Mouse (Mus musculus) limb, embryonic 11.5 days (tissue): ENCODE data around the gene Wnt1. TPM values are rescaled to one million over a fixed set of nuclear protein-coding genes. Genes with fewer than 3 reads are reported as not detected.
"Not testable (repeated sequence)": the region's sequence is repeated elsewhere in the genome, so short reads cannot be mapped to it uniquely, and the experiment has no call there.

Experiments used
- ATAC-seq: fragments of 200-750 bp; cut with Nextera tagmentation; 2 replicates; pipeline ENCODE4 v1.8.0; 2017; ENCODE audit warnings: low read depth; ENCODE audit not compliant: insufficient number of reproducible peaks, low FRiP score, low TSS enrichment
- DNase-seq: peaks from one replicate; pipeline ENCODE4 v3.0.0-alpha.2; 2015; ENCODE audit warnings: low spot score
- H3K27ac ChIP-seq: fragments of 300-500 bp; sonication (generic); replicated peaks from 2 replicates; pipeline ENCODE4 v1.5.1; 2014; ENCODE audit warnings: low read depth, mild to moderate bottlenecking, low read length
- H3K27me3 ChIP-seq: fragments of 300-500 bp; sonication (generic); 2 replicates; pipeline ENCODE4 v1.6.1; 2014; ENCODE audit warnings: mild to moderate bottlenecking, low read length, mixed read lengths; ENCODE audit not compliant: control insufficient read depth, insufficient read depth
- H3K36me3 ChIP-seq: fragments of 300-500 bp; sonication (generic); 2 replicates; pipeline ENCODE4 v1.6.1; 2014; ENCODE audit warnings: mild to moderate bottlenecking, low read length, moderate library complexity, mixed read lengths; ENCODE audit not compliant: control insufficient read depth, insufficient read depth
- H3K4me1 ChIP-seq: fragments of 300-500 bp; sonication (generic); 2 replicates; pipeline ENCODE4 v1.6.1; 2014; ENCODE audit warnings: low read length, mixed read lengths; ENCODE audit not compliant: control insufficient read depth, insufficient read depth
- H3K4me2 ChIP-seq: fragments of 300-500 bp; sonication (generic); 2 replicates; pipeline ENCODE4 v1.6.1; 2014; ENCODE audit warnings: low read depth, mild to moderate bottlenecking, moderate library complexity; ENCODE audit not compliant: severe bottlenecking
- H3K4me3 ChIP-seq: fragments of 300-500 bp; sonication (generic); 2 replicates; pipeline ENCODE4 v1.5.1; 2014; ENCODE audit warnings: low read depth, low read length
- H3K9ac ChIP-seq: fragments of 300-500 bp; sonication (generic); 2 replicates; pipeline ENCODE4 v1.6.1; 2014; ENCODE audit warnings: mild to moderate bottlenecking, low read length
- H3K9me3 ChIP-seq: fragments of 300-500 bp; sonication (generic); 2 replicates; pipeline ENCODE4 v1.6.1; 2016; ENCODE audit warnings: low read length; ENCODE audit not compliant: control insufficient read depth
- WGBS: fragments of 180-500 bp; shearing (Covaris S2); extraction: QIAGEN DNeasy Blood & Tissue Kit; methylation state at CpG from one replicate; pipeline ENCODE4 v1.1.7; 2014; 5-methylcytosine and 5-hydroxymethylcytosine counted together
- polyA plus RNA-seq: library from polyadenylated mRNA; unstranded; fragments of >200 nt; fragmentation: Nextera tagmentation; extraction: Ambion mirVana; gene quantifications from 2 replicates; pipeline ENCODE4 v1.2.1, GENCODE M21; 2014

Gene Wnt1
- polyA plus RNA-seq = not detected in 2 replicates

GRCm38 (mm10) chr15:98789661-98790535, at the start of gene Wnt1:
Wnt1 (plus strand) TSS chr15:98789857.
- Histone ChIP-seq H3K9ac (no peak within 1 kb of the TSS), H3K36me3 (peaks cover 3% of the 10 kb centered on the region; the same call in 1 of the 2 replicates), H3K27ac (no peak within 1 kb of the TSS), H3K4me1 (peaks cover 12% of the 10 kb centered on the region; the same call in 1 of the 2 replicates), H3K4me2 (peak within 1 kb of the TSS; percentile 31), H3K4me3 (no peak within 1 kb of the TSS), H3K27me3 (peaks cover 77% of the 10 kb centered on the region), H3K9me3 (no peaks in the 10 kb centered on the region)
- 4% methylated on average over 51 of the region's 51 CpGs for WGBS
- ATAC-seq = no peak
- peak; percentile 84 for DNase-seq

GRCm38 (mm10) chr15:98740219-98740618, 49.4 kb upstream of the Wnt1 start:
- H3K4me2 ChIP-seq = no peak overlapping the region
- WGBS = 88% methylated on average over 8 of the region's 8 CpGs
- no peak overlapping the region for H3K4me3 ChIP-seq
- no peak overlapping the region for H3K27ac ChIP-seq
- DNase-seq = no peak
- ATAC-seq = no peak
- no peak overlapping the region for H3K9ac ChIP-seq
- no peaks in the 10 kb centered on the region for H3K4me1 ChIP-seq
- no peaks in the 10 kb centered on the region; the same call in 1 of the 2 replicates for H3K9me3 ChIP-seq
- H3K36me3 ChIP-seq = peaks cover 21% of the 10 kb centered on the region
- no peaks in the 10 kb centered on the region for H3K27me3 ChIP-seq

GRCm38 (mm10) chr15:98742766-98743428, 46.8 kb upstream of the Wnt1 start:
- ATAC-seq (no peak), DNase-seq (no peak)
- H3K9me3 ChIP-seq = no peaks in the 10 kb centered on the region; the same call in 1 of the 2 replicates
- no peak overlapping the region; the same call in 1 of the 2 replicates for H3K27ac ChIP-seq
- H3K4me2 ChIP-seq = no peak overlapping the region
- H3K27me3 ChIP-seq = no peaks in the 10 kb centered on the region
- H3K4me1 ChIP-seq = no peaks in the 10 kb centered on the region
- H3K4me3 ChIP-seq = no peak overlapping the region
- no peak overlapping the region for H3K9ac ChIP-seq
- WGBS = 84% methylated on average over 8 of the region's 8 CpGs
- peaks cover 16% of the 10 kb centered on the region for H3K36me3 ChIP-seq

- not testable (repeated sequence) for H3K4me1 ChIP-seq, H3K9ac ChIP-seq, H3K4me3 ChIP-seq, H3K9me3 ChIP-seq, ATAC-seq, H3K4me2 ChIP-seq, H3K27me3 ChIP-seq, H3K27ac ChIP-seq, DNase-seq
- 93% methylated on average over 3 of the region's 3 CpGs for WGBS
- H3K36me3 ChIP-seq = peaks cover 15% of the 10 kb centered on the region
These were observed 45.8 kb upstream of the Wnt1 start for GRCm38 (mm10) chr15:98743863-98744262.

- Histone ChIP-seq H3K4me1 (no peaks in the 10 kb centered on the region), H3K9me3 (no peaks in the 10 kb centered on the region; the same call in 1 of the 2 replicates), H3K27ac (no peak overlapping the region), H3K4me2 (no peak overlapping the region), H3K36me3 (peaks cover 3% of the 10 kb centered on the region), H3K9ac (no peak overlapping the region), H3K4me3 (no peak overlapping the region), H3K27me3 (no peaks in the 10 kb centered on the region)
- DNase-seq (no peak), ATAC-seq (no peak)
- WGBS = 91% methylated on average over 10 of the region's 10 CpGs
These were observed 43.2 kb upstream of the Wnt1 start for GRCm38 (mm10) chr15:98746344-98746965.

GRCm38 (mm10) chr15:98747296-98747695, 42.4 kb upstream of the Wnt1 start:
- Histone ChIP-seq H3K4me1 (no peaks in the 10 kb centered on the region), H3K36me3 (peaks cover under 1% of the 10 kb centered on the region), H3K27ac (no peak overlapping the region), H3K9ac (no peak overlapping the region), H3K4me2 (no peak overlapping the region), H3K4me3 (no peak overlapping the region), H3K27me3 (no peaks in the 10 kb centered on the region), H3K9me3 (no peaks in the 10 kb centered on the region; the same call in 1 of the 2 replicates)
- DNase-seq (no peak), ATAC-seq (no peak)
- 83% methylated on average over 6 of the region's 6 CpGs for WGBS

- no peak for ATAC-seq
- Histone ChIP-seq H3K4me2 (no peak overlapping the region), H3K4me3 (no peak overlapping the region), H3K36me3 (no peaks in the 10 kb centered on the region; the same call in 1 of the 2 replicates), H3K27me3 (no peaks in the 10 kb centered on the region), H3K27ac (no peak overlapping the region), H3K9me3 (no peaks in the 10 kb centered on the region), H3K9ac (no peak overlapping the region), H3K4me1 (no peaks in the 10 kb centered on the region)
- 96% methylated on average over 2 of the region's 2 CpGs for WGBS
- DNase-seq = no peak
These were observed 40.6 kb upstream of the Wnt1 start for GRCm38 (mm10) chr15:98749093-98749492.

GRCm38 (mm10) chr15:98753021-98753423, 36.6 kb upstream of the Wnt1 start:
- no peaks in the 10 kb centered on the region for H3K36me3 ChIP-seq
- no peak for ATAC-seq

More at GRCm38 (mm10) chr15:98753021-98753423, 36.6 kb upstream of the Wnt1 start:
- Histone ChIP-seq H3K4me2 (no peak overlapping the region), H3K27ac (no peak overlapping the region), H3K4me3 (no peak overlapping the region), H3K9me3 (no peaks in the 10 kb centered on the region), H3K9ac (no peak overlapping the region), H3K4me1 (no peaks in the 10 kb centered on the region), H3K27me3 (no peaks in the 10 kb centered on the region)
- WGBS = 81% methylated on average over 8 of the region's 8 CpGs
- no peak for DNase-seq
